ENCODE assay signal across 9 mouse cellular contexts in genomic region chr7:98164999-98165528, GRCm38 (mm10). TPM values are rescaled to one million over a fixed set of nuclear protein-coding genes. Genes with fewer than 3 reads are reported as not detected.
DNase-seq lines count a peak whose midpoint lies in the region; ATAC-seq and TF ChIP-seq lines count a peak whose summit lies in the region.
"Had no signal": no experiment of that assay in that cellular context is flagged by ENCODE, and none has a peak within 500 bp of the region (broad histone marks: within the 10 kb centered on the region; RNA-seq: fewer than 3 reads in every experiment).

No protein-coding gene starts in this region.

- TF ChIP-seq POLR2A in limb, embryonic 14.5 days (IDR thresholded peaks at IDR 0.05; ENCODE audit: borderline replicate concordance, extremely low read depth, insufficient read depth, insufficient read length), result no peak

- H3K27me3 ChIP-seq in forebrain, embryonic 12.5 days, result 0 out of 2 replicates have a peak, but pooled peaks cover 3% of the 10 kb centered on the region
- H3K27me3 ChIP-seq in forebrain, embryonic 16.5 days (replicated peaks; ENCODE audit: control insufficient read depth, insufficient read depth, low read length), result no peaks in the 10 kb centered on the region
- no peaks in the 10 kb centered on the region for H3K27me3 ChIP-seq in limb, embryonic 14.5 days (ENCODE audit: control insufficient read depth, insufficient read depth, low read length)
- H3K27me3 ChIP-seq in midbrain, embryonic 12.5 days, result no peaks in the 10 kb centered on the region

- H3K4me1 ChIP-seq in forebrain, embryonic 12.5 days, result peaks cover 19% of the 10 kb centered on the region
- H3K4me1 ChIP-seq in forebrain, embryonic 16.5 days (replicated peaks; ENCODE audit: control insufficient read depth, insufficient read depth, low read length), result peaks cover 5% of the 10 kb centered on the region
- peaks cover 16% of the 10 kb centered on the region for H3K4me1 ChIP-seq in limb, embryonic 14.5 days (ENCODE audit: control insufficient read depth, insufficient read depth, low read length)
- H3K4me1 ChIP-seq in midbrain, embryonic 12.5 days, result peaks cover 12% of the 10 kb centered on the region; the same call in 1 of the 2 replicates

- no peak overlapping the region for H3K4me3 ChIP-seq in forebrain, embryonic 12.5 days (replicated peaks)
- H3K4me3 ChIP-seq in forebrain, embryonic 16.5 days (replicated peaks; ENCODE audit: low read length), result no peak overlapping the region
- H3K4me3 ChIP-seq in limb, embryonic 14.5 days (replicated peaks; ENCODE audit: low read length), result no peak overlapping the region
- H3K4me3 ChIP-seq in midbrain, embryonic 12.5 days, result no peak overlapping the region

- 73% methylated on average over 10 of the region's 10 CpGs for WGBS in forebrain, embryonic 12.5 days
- WGBS in forebrain, embryonic 16.5 days, result 52% methylated on average over 10 of the region's 10 CpGs
- WGBS in limb, embryonic 14.5 days, result 52% methylated on average over 10 of the region's 10 CpGs
- WGBS in midbrain, embryonic 12.5 days, result 67% methylated on average over 10 of the region's 10 CpGs

- no peak overlapping the region for H3K9ac ChIP-seq in forebrain, embryonic 12.5 days
- H3K9ac ChIP-seq in forebrain, embryonic 16.5 days (replicated peaks; ENCODE audit: low read depth, low read length), result no peak overlapping the region
- no peak overlapping the region for H3K9ac ChIP-seq in limb, embryonic 14.5 days (ENCODE audit: low read depth, low read length, severe bottlenecking)
- H3K9ac ChIP-seq in midbrain, embryonic 12.5 days (replicated peaks), result no peak overlapping the region

- H3K4me2 ChIP-seq in forebrain, embryonic 12.5 days, result no peak overlapping the region
- H3K4me2 ChIP-seq in forebrain, embryonic 16.5 days (ENCODE audit: low read length), result no peak overlapping the region
- H3K4me2 ChIP-seq in limb, embryonic 14.5 days (replicated peaks; ENCODE audit: low read depth, low read length, severe bottlenecking), result no peak overlapping the region
- H3K4me2 ChIP-seq in midbrain, embryonic 12.5 days (replicated peaks), result no peak overlapping the region

- no peaks in the 10 kb centered on the region for H3K36me3 ChIP-seq in forebrain, embryonic 12.5 days (replicated peaks)
- no peaks in the 10 kb centered on the region for H3K36me3 ChIP-seq in forebrain, embryonic 16.5 days (ENCODE audit: control insufficient read depth, insufficient read depth)
- no peaks in the 10 kb centered on the region for H3K36me3 ChIP-seq in limb, embryonic 14.5 days (ENCODE audit: control insufficient read depth, insufficient read depth, low read length)
- no peaks in the 10 kb centered on the region for H3K36me3 ChIP-seq in midbrain, embryonic 12.5 days

- H3K27ac ChIP-seq in forebrain, embryonic 12.5 days, result 0 out of 2 replicates have a peak overlapping the region, but pooled peaks have one; percentile 14
- H3K27ac ChIP-seq in forebrain, embryonic 16.5 days (ENCODE audit: low read length), result no peak overlapping the region
- 0 out of 2 replicates have a peak overlapping the region, but pooled peaks have one; percentile 19 for H3K27ac ChIP-seq in limb, embryonic 14.5 days (replicated peaks; ENCODE audit: low read depth, low read length)
- H3K27ac ChIP-seq in midbrain, embryonic 12.5 days (replicated peaks), result 0 out of 2 replicates have a peak overlapping the region, but pooled peaks have one; percentile 27

- no peaks in the 10 kb centered on the region for H3K9me3 ChIP-seq in forebrain, embryonic 12.5 days
- no peaks in the 10 kb centered on the region for H3K9me3 ChIP-seq in forebrain, embryonic 16.5 days (ENCODE audit: control insufficient read depth, low read length)
- no peaks in the 10 kb centered on the region for H3K9me3 ChIP-seq in limb, embryonic 14.5 days (ENCODE audit: control insufficient read depth, low read length)
- H3K9me3 ChIP-seq in midbrain, embryonic 12.5 days, result no peaks in the 10 kb centered on the region

- 0 out of 2 replicates have a peak, but pooled peaks have one; percentile 30 for ATAC-seq in forebrain, embryonic 12.5 days (ENCODE audit: low FRiP score)
- no peak for ATAC-seq in forebrain, embryonic 16.5 days
- peak; percentile 77 to 80 for ATAC-seq in hematopoietic stem cell, adult 5-6 weeks (replicated peaks in 1 of 2; ENCODE audit: insufficient read depth in 1 of 2, low FRiP score in 2 of 2, low TSS enrichment in 1 of 2, low read depth in 1 of 2, poor library complexity in 2 of 2, severe bottlenecking in 2 of 2)
- no peak for ATAC-seq in limb, embryonic 14.5 days (ENCODE audit: low FRiP score, low read depth)
- 0 out of 2 replicates have a peak, but pooled peaks have one; percentile 44 for ATAC-seq in midbrain, embryonic 12.5 days (ENCODE audit: low FRiP score, low read depth)

- peak; percentile 10 for DNase-seq in T-cell, adult 2 months (ENCODE audit: low spot score)
- no peak for DNase-seq in limb, embryonic 14.5 days (ENCODE audit: low spot score)
- peak; percentile 55 to 65 for DNase-seq in thymus, postnatal 36 days
- no peak for DNase-seq in layer of hippocampus, adult 11-12 months (ENCODE audit: low spot score)

RNA-seq across cellular contexts. Expression of gene Capn5, which starts 13.0 kb away (rescaled TPM):
- 8.3 and 9.3 TPM in 2 replicates for polyA plus RNA-seq in forebrain, embryonic 12.5 days (2016; fragmentation: Nextera tagmentation; extraction: Ambion mirVana)
- 17.5 and 18.7 TPM in 2 replicates for polyA plus RNA-seq in forebrain, embryonic 16.5 days (2015; fragmentation: Nextera tagmentation; extraction: Ambion mirVana)
- total RNA-seq in hematopoietic stem cell, adult 5-6 weeks (2017), result 23.0 and 28.0 TPM in 2 replicates
- polyA plus RNA-seq in limb, embryonic 14.5 days (2012; rRNA removed), result 9.6 and 11.3 TPM in 2 replicates
- polyA plus RNA-seq in limb, embryonic 14.5 days (2014; fragmentation: Nextera tagmentation; extraction: Ambion mirVana), result 5.6 and 6.5 TPM in 2 replicates
- polyA plus RNA-seq in midbrain, embryonic 12.5 days (2016; fragmentation: Nextera tagmentation; extraction: Ambion mirVana), result 7.2 and 8.6 TPM in 2 replicates

RNA-seq across cellular contexts. Expression of gene Omp, which starts 19.8 kb away (rescaled TPM):
- 0.45 and 0.74 TPM in 2 replicates for polyA plus RNA-seq in forebrain, embryonic 12.5 days (2016; fragmentation: Nextera tagmentation; extraction: Ambion mirVana)
- 0.66 and 0.84 TPM in 2 replicates for polyA plus RNA-seq in forebrain, embryonic 16.5 days (2015; fragmentation: Nextera tagmentation; extraction: Ambion mirVana)
- 0.50 and 0.89 TPM in 2 replicates for total RNA-seq in hematopoietic stem cell, adult 5-6 weeks (2017)
- 0.25 and 0.38 TPM in 2 replicates for polyA plus RNA-seq in limb, embryonic 14.5 days (2012; rRNA removed)
- 0.17 and 0.18 TPM in 2 replicates for polyA plus RNA-seq in limb, embryonic 14.5 days (2014; fragmentation: Nextera tagmentation; extraction: Ambion mirVana)
- polyA plus RNA-seq in midbrain, embryonic 12.5 days (2016; fragmentation: Nextera tagmentation; extraction: Ambion mirVana), result 0.13 TPM in 1 of 2 replicates, not detected in the other

RNA-seq across cellular contexts. Expression of gene B3gnt6, which starts 34.2 kb away (rescaled TPM):
- polyA plus RNA-seq in forebrain, embryonic 12.5 days (2016; fragmentation: Nextera tagmentation; extraction: Ambion mirVana), result 0.13 and 0.15 TPM in 2 replicates
- 0.30 and 0.36 TPM in 2 replicates for polyA plus RNA-seq in forebrain, embryonic 16.5 days (2015; fragmentation: Nextera tagmentation; extraction: Ambion mirVana)
- 1.0 TPM in 1 of 2 replicates, not detected in the other for total RNA-seq in hematopoietic stem cell, adult 5-6 weeks (2017)
- polyA plus RNA-seq in limb, embryonic 14.5 days (2012; rRNA removed), result 0.08 and 0.12 TPM in 2 replicates
- 0.14 TPM in 1 of 2 replicates, not detected in the other for polyA plus RNA-seq in limb, embryonic 14.5 days (2014; fragmentation: Nextera tagmentation; extraction: Ambion mirVana)
- not detected in 2 replicates for polyA plus RNA-seq in midbrain, embryonic 12.5 days (2016; fragmentation: Nextera tagmentation; extraction: Ambion mirVana)
- polyA plus RNA-seq: embryonic facial prominence, embryonic 11.5 days had no signal

RNA-seq across cellular contexts. Expression of gene Myo7a, which starts 45.7 kb away (rescaled TPM):
- polyA plus RNA-seq in forebrain, embryonic 12.5 days (2016; fragmentation: Nextera tagmentation; extraction: Ambion mirVana), result 18.9 and 19.4 TPM in 2 replicates
- 17.9 and 18.1 TPM in 2 replicates for polyA plus RNA-seq in forebrain, embryonic 16.5 days (2015; fragmentation: Nextera tagmentation; extraction: Ambion mirVana)
- total RNA-seq in hematopoietic stem cell, adult 5-6 weeks (2017), result 7.3 and 7.5 TPM in 2 replicates
- 18.1 and 24.0 TPM in 2 replicates for polyA plus RNA-seq in limb, embryonic 14.5 days (2012; rRNA removed)
- 8.1 and 11.3 TPM in 2 replicates for polyA plus RNA-seq in limb, embryonic 14.5 days (2014; fragmentation: Nextera tagmentation; extraction: Ambion mirVana)
- polyA plus RNA-seq in midbrain, embryonic 12.5 days (2016; fragmentation: Nextera tagmentation; extraction: Ambion mirVana), result 20.6 and 21.6 TPM in 2 replicates

Comparison
In these comparisons a context has a peak if more than half of its experiments do, and no peak if none do; other contexts are left out.
1. ATAC-seq: peak in forebrain, embryonic 12.5 days (single experiment), hematopoietic stem cell, adult 5-6 weeks (2 of 2) and midbrain, embryonic 12.5 days (single experiment); none in forebrain, embryonic 16.5 days (single experiment) and limb, embryonic 14.5 days (single experiment).
2. DNase-seq: peak in T-cell, adult 2 months (single experiment) and thymus, postnatal 36 days (2 of 2); none in limb, embryonic 14.5 days (single experiment) and layer of hippocampus, adult 11-12 months (single experiment).